Mouse (Mus musculus): ENCODE results near the gene Med8. TPM values are rescaled to one million over a fixed set of nuclear protein-coding genes. Genes with fewer than 3 reads are reported as not detected.

The Med8 gene
- polyA plus RNA-seq, 1 experiment from 2014 or later: 87.1 TPM

DNA sequence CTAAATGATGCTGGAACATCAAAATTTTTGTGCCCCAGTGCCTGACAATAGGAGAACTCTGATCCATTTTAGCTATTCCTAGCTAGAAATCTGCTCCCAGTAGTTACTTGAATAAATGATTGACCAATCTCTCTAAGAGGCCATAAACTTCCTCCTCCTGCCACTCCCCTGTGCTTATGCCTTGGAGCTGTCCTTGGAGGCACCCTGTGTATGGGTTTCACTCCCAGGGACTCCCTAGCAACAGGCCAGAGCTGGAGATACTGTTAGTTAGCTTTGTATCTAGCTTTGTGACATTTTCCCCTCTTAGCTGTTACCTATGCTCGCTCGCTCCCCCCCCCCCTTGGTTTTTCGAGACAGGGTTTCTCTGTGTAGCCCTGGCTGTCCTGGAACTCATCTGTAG is 12.2 kb downstream of the Med8 start:
- Histone ChIP-seq H3K27ac (ENCODE audit: low read length) (no peak overlapping the region), H3K4me2 (replicated peaks; ENCODE audit: low read depth, low read length) (no peak overlapping the region), H3K9me3 (ENCODE audit: control insufficient read depth, low read depth, low read length) (no peaks in the 10 kb centered on the region), H3K4me3 (ENCODE audit: low read depth, low read length) (no peak overlapping the region), H3K36me3 (ENCODE audit: control insufficient read depth, insufficient read depth, low read length) (peaks cover 14% of the 10 kb centered on the region), H3K4me1 (ENCODE audit: control insufficient read depth, insufficient read depth, low read length) (no peaks in the 10 kb centered on the region), H3K27me3 (ENCODE audit: control insufficient read depth, insufficient read depth, low read length) (no peaks in the 10 kb centered on the region), H3K9ac (replicated peaks; ENCODE audit: low read depth, low read length) (no peak overlapping the region)
- no peak for ATAC-seq (ENCODE audit: insufficient number of reproducible peaks, insufficient read depth, low FRiP score, low read depth)
- WGBS: 95% methylated on average over 3 of the region's 3 CpGs

DNA sequence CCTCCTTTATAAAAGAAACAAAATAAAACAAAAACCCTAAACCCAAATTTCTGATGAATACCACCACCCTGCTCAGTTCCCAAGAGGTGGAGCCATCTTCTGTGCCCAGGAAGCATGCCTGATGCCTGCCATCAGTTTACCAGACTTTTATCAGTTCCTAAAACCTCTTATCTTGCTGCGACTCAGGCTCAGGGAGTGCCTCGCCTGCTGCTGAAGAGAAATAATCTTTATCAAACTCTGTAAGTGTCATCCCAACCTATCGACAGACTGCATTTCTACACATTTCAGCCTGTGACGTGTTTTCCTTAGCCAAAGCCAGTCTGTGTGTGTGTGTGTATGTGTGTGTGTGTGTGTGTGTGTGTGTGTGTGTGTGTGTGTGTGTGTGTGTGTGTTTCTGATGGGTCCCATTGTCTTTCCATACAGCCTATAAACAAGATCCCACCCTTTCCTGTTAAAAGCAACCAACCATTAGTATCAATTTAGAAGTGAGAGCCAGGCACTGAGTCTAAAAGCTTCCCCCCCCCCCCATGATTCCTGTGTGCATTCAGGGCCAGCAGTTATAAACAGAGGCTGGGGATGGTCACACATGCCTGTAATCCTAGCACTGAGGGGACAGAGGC is 15.5 kb downstream of the Med8 start:
- Histone ChIP-seq H3K4me2 (replicated peaks; ENCODE audit: low read depth, low read length) (no peak overlapping the region), H3K27me3 (ENCODE audit: control insufficient read depth, insufficient read depth, low read length) (no peaks in the 10 kb centered on the region), H3K4me1 (ENCODE audit: control insufficient read depth, insufficient read depth, low read length) (peaks cover 17% of the 10 kb centered on the region; the same call in 1 of the 2 replicates), H3K9me3 (ENCODE audit: control insufficient read depth, low read depth, low read length) (no peaks in the 10 kb centered on the region), H3K4me3 (ENCODE audit: low read depth, low read length) (no peak overlapping the region), H3K36me3 (ENCODE audit: control insufficient read depth, insufficient read depth, low read length) (peaks cover 10% of the 10 kb centered on the region), H3K27ac (ENCODE audit: low read length) (no peak overlapping the region), H3K9ac (replicated peaks; ENCODE audit: low read depth, low read length) (no peak overlapping the region)
- ATAC-seq (ENCODE audit: insufficient number of reproducible peaks, insufficient read depth, low FRiP score, low read depth): no peak
- 62% methylated on average over 4 of the region's 4 CpGs for WGBS

DNA sequence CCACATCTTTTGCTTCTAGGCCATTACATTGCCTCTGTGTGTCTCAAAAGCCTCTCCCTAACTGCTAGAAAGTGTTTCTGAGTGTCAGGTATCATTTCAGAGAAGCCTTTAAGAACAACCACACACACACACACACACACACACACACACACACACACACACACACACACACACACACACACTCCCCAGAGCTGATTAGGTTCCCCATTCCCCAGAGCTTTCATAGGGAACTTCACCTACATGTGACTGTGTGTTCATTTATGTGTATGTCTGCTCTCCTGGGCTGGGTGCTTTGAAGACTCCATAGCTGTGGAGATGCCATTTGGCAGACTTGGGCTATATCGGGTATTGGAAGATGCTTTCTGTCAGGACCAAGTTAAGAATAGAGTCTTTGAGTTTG is 16.2 kb downstream of the Med8 start:
- Histone ChIP-seq H3K27ac (ENCODE audit: low read length) (no peak overlapping the region), H3K36me3 (ENCODE audit: control insufficient read depth, insufficient read depth, low read length) (peaks cover 6% of the 10 kb centered on the region), H3K4me1 (ENCODE audit: control insufficient read depth, insufficient read depth, low read length) (peaks cover 23% of the 10 kb centered on the region; the same call in 1 of the 2 replicates), H3K4me2 (replicated peaks; ENCODE audit: low read depth, low read length) (no peak overlapping the region), H3K9ac (replicated peaks; ENCODE audit: low read depth, low read length) (no peak overlapping the region), H3K4me3 (ENCODE audit: low read depth, low read length) (no peak overlapping the region), H3K27me3 (ENCODE audit: control insufficient read depth, insufficient read depth, low read length) (no peaks in the 10 kb centered on the region), H3K9me3 (ENCODE audit: control insufficient read depth, low read depth, low read length) (no peaks in the 10 kb centered on the region)
- ATAC-seq (ENCODE audit: insufficient number of reproducible peaks, insufficient read depth, low FRiP score, low read depth): no peak
- 93% methylated on average over 1 of the region's 1 CpGs for WGBS

GRCm38 (mm10) chr4:118427415-118427767 is 18.3 kb downstream of the Med8 start:
- no peak for ATAC-seq (ENCODE audit: insufficient number of reproducible peaks, insufficient read depth, low FRiP score, low read depth)
- Histone ChIP-seq H3K36me3 (ENCODE audit: control insufficient read depth, insufficient read depth, low read length) (peaks cover 19% of the 10 kb centered on the region), H3K4me2 (replicated peaks; ENCODE audit: low read depth, low read length) (peak overlapping the region; percentile 88), H3K27ac (ENCODE audit: low read length) (peak overlapping the region; percentile 87), H3K4me3 (ENCODE audit: low read depth, low read length) (peak overlapping the region; percentile 76), H3K4me1 (ENCODE audit: control insufficient read depth, insufficient read depth, low read length) (peaks cover 23% of the 10 kb centered on the region; the same call in 1 of the 2 replicates), H3K27me3 (ENCODE audit: control insufficient read depth, insufficient read depth, low read length) (no peaks in the 10 kb centered on the region), H3K9me3 (ENCODE audit: control insufficient read depth, low read depth, low read length) (no peaks in the 10 kb centered on the region), H3K9ac (replicated peaks; ENCODE audit: low read depth, low read length) (peak overlapping the region; percentile 76; the same call in 1 of the 2 replicates)
- WGBS: 3% methylated on average over 5 of the region's 5 CpGs

GRCm38 (mm10) chr4:118427768-118428451 is 18.8 kb downstream of the Med8 start, which contains the start of gene Elovl1:
TSS of gene Elovl1 (plus strand) at chr4:118428093.
- peaks cover 21% of the 10 kb centered on the region for H3K36me3 ChIP-seq (ENCODE audit: control insufficient read depth, insufficient read depth, low read length)
- peak; percentile 96 for ATAC-seq (ENCODE audit: insufficient number of reproducible peaks, insufficient read depth, low FRiP score, low read depth)
- H3K4me2 ChIP-seq (replicated peaks; ENCODE audit: low read depth, low read length): peak within 1 kb of the TSS; percentile 88
- peak within 1 kb of the TSS; percentile 76 for H3K4me3 ChIP-seq (ENCODE audit: low read depth, low read length)
- H3K9ac ChIP-seq (replicated peaks; ENCODE audit: low read depth, low read length): peak within 1 kb of the TSS; percentile 76
- H3K4me1 ChIP-seq (ENCODE audit: control insufficient read depth, insufficient read depth, low read length): peaks cover 23% of the 10 kb centered on the region; the same call in 1 of the 2 replicates
- H3K27ac ChIP-seq (ENCODE audit: low read length): peak within 1 kb of the TSS; percentile 87
- WGBS: under 1% methylated on average over 21 of the region's 31 CpGs
- no peaks in the 10 kb centered on the region for H3K9me3 ChIP-seq (ENCODE audit: control insufficient read depth, low read depth, low read length)
- no peaks in the 10 kb centered on the region for H3K27me3 ChIP-seq (ENCODE audit: control insufficient read depth, insufficient read depth, low read length)

DNA sequence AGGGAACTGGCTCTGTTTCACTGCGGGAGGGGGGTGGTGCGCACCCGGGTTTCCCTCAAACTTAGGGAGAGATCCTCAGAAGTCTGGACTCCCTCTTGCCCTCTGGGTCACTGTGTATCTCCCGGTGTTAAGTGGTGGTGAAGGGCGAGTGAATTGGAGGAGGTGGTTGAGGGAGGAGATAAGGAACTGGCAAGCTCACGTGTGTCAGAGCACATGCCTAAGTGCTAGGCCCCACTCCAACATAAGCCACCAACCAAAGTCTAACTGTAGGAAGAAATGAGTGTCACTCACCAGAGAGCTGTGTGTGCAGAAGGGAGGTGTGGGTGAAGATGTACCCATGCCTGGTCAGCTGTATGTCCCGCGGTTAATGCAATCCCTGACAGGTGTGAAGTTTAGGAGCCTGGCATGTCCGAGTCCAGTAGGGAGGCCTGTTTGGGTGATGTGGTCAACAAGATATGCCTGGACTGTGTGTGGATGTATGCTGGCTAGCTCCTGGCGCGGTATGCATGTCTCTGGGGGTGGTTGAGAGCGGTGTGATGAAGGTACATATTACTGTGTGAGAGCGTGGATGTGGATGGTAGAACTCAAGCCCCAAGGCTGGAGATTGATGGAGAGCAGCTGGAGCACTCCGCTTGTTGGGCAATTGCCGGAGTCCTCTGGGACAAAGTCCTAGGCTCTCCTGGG is 19.5 kb downstream of the Med8 start:
- H3K4me3 ChIP-seq (ENCODE audit: low read depth, low read length): peak overlapping the region; percentile 76
- H3K4me2 ChIP-seq (replicated peaks; ENCODE audit: low read depth, low read length): peak overlapping the region; percentile 88
- peaks cover 23% of the 10 kb centered on the region; the same call in 1 of the 2 replicates for H3K4me1 ChIP-seq (ENCODE audit: control insufficient read depth, insufficient read depth, low read length)
- no peaks in the 10 kb centered on the region for H3K9me3 ChIP-seq (ENCODE audit: control insufficient read depth, low read depth, low read length)
- ATAC-seq (ENCODE audit: insufficient number of reproducible peaks, insufficient read depth, low FRiP score, low read depth): peak; percentile 11; the same call in 1 of the 2 replicates
- H3K27ac ChIP-seq (ENCODE audit: low read length): peak overlapping the region; percentile 87; the same call in 1 of the 2 replicates
- H3K27me3 ChIP-seq (ENCODE audit: control insufficient read depth, insufficient read depth, low read length): no peaks in the 10 kb centered on the region
- peaks cover 29% of the 10 kb centered on the region for H3K36me3 ChIP-seq (ENCODE audit: control insufficient read depth, insufficient read depth, low read length)
- 32% methylated on average over 15 of the region's 15 CpGs for WGBS
- peak overlapping the region; percentile 76 for H3K9ac ChIP-seq (replicated peaks; ENCODE audit: low read depth, low read length)

GRCm38 (mm10) chr4:118429215-118429895 is 20.2 kb downstream of the Med8 start:
- ATAC-seq (ENCODE audit: insufficient number of reproducible peaks, insufficient read depth, low FRiP score, low read depth): no peak
- Histone ChIP-seq H3K4me1 (ENCODE audit: control insufficient read depth, insufficient read depth, low read length) (peaks cover 23% of the 10 kb centered on the region; the same call in 1 of the 2 replicates), H3K36me3 (ENCODE audit: control insufficient read depth, insufficient read depth, low read length) (peaks cover 33% of the 10 kb centered on the region), H3K9me3 (ENCODE audit: control insufficient read depth, low read depth, low read length) (no peaks in the 10 kb centered on the region), H3K27ac (ENCODE audit: low read length) (peak overlapping the region; percentile 18; the same call in 1 of the 2 replicates), H3K9ac (replicated peaks; ENCODE audit: low read depth, low read length) (no peak overlapping the region), H3K27me3 (ENCODE audit: control insufficient read depth, insufficient read depth, low read length) (no peaks in the 10 kb centered on the region), H3K4me2 (replicated peaks; ENCODE audit: low read depth, low read length) (peak overlapping the region; percentile 88), H3K4me3 (ENCODE audit: low read depth, low read length) (peak overlapping the region; percentile 76)
- WGBS: 28% methylated on average over 7 of the region's 7 CpGs

GRCm38 (mm10) chr4:118432332-118432731 is 23.2 kb downstream of the Med8 start:
- Histone ChIP-seq H3K9ac (replicated peaks; ENCODE audit: low read depth, low read length) (no peak overlapping the region), H3K4me2 (replicated peaks; ENCODE audit: low read depth, low read length) (no peak overlapping the region), H3K4me1 (ENCODE audit: control insufficient read depth, insufficient read depth, low read length) (peaks cover 33% of the 10 kb centered on the region), H3K9me3 (ENCODE audit: control insufficient read depth, low read depth, low read length) (no peaks in the 10 kb centered on the region), H3K27me3 (ENCODE audit: control insufficient read depth, insufficient read depth, low read length) (no peaks in the 10 kb centered on the region), H3K27ac (ENCODE audit: low read length) (no peak overlapping the region), H3K4me3 (ENCODE audit: low read depth, low read length) (no peak overlapping the region), H3K36me3 (ENCODE audit: control insufficient read depth, insufficient read depth, low read length) (peaks cover 39% of the 10 kb centered on the region)
- WGBS: 70% methylated on average over 8 of the region's 8 CpGs
- ATAC-seq (ENCODE audit: insufficient number of reproducible peaks, insufficient read depth, low FRiP score, low read depth): no peak

Measured in stomach, embryonic 14.5 days (tissue).